Mouse (Mus musculus) midbrain, postnatal 0 days (tissue): Measurements from ENCODE around the gene Zfp945. TPM values are rescaled to one million over a fixed set of nuclear protein-coding genes. Genes with fewer than 3 reads are reported as not detected.
A peak's percentile ranks its signal among the peaks of the same experiment; 100 is the strongest.

ENCODE experiments used
- ATAC-seq: fragments of 200-750 bp; cut with Nextera tagmentation; 2 replicates; pipeline ENCODE4 v1.8.0; 2017; ENCODE audit warnings: moderate number of reproducible peaks, mild to moderate bottlenecking, moderate TSS enrichment, moderate library complexity; ENCODE audit not compliant: low FRiP score
- DNase-seq: peaks from one replicate; pipeline ENCODE4 v3.0.0-alpha.2; 2015; ENCODE audit warnings: low spot score
- H3K27ac ChIP-seq: fragments of 300-500 bp; sonication (generic); 2 replicates; pipeline ENCODE4 v1.5.1; 2014; ENCODE audit warnings: low read depth, mild to moderate bottlenecking, low read length, mixed read lengths
- H3K27me3 ChIP-seq: fragments of 300-500 bp; sonication (generic); 2 replicates; pipeline ENCODE4 v1.6.1; 2014; ENCODE audit warnings: low read length, control low read depth, mixed read lengths; ENCODE audit not compliant: insufficient read depth
- H3K36me3 ChIP-seq: fragments of 300-500 bp; sonication (generic); 2 replicates; pipeline ENCODE4 v1.6.1; 2014; ENCODE audit warnings: low read length, control low read depth, mixed read lengths; ENCODE audit not compliant: insufficient read depth
- H3K4me1 ChIP-seq: fragments of 300-500 bp; sonication (generic); 2 replicates; pipeline ENCODE4 v1.6.1; 2014; ENCODE audit warnings: mild to moderate bottlenecking, control low read depth, antibody characterized with exemption, low read length, mixed read lengths; ENCODE audit not compliant: insufficient read depth
- H3K4me2 ChIP-seq: fragments of 300-500 bp; sonication (generic); 2 replicates; pipeline ENCODE4 v1.6.1; 2014; ENCODE audit warnings: low read depth, mild to moderate bottlenecking, low read length, mixed read lengths; ENCODE audit not compliant: poor library complexity, severe bottlenecking
- H3K4me3 ChIP-seq: fragments of 300-500 bp; sonication (generic); 2 replicates; pipeline ENCODE4 v1.5.1; 2014; ENCODE audit warnings: low read depth, mild to moderate bottlenecking, low read length, moderate library complexity
- H3K9ac ChIP-seq: fragments of 300-500 bp; sonication (generic); replicated peaks from 2 replicates; pipeline ENCODE4 v1.6.1; 2014; ENCODE audit warnings: mild to moderate bottlenecking, low read length, moderate library complexity, mixed read lengths; ENCODE audit not compliant: poor library complexity, severe bottlenecking
- H3K9me3 ChIP-seq: fragments of 300-500 bp; sonication (generic); 2 replicates; pipeline ENCODE4 v1.6.1; 2016; ENCODE audit warnings: low read length, control low read depth
- CTCF ChIP-seq: IDR thresholded peaks from 2 replicates; pipeline ENCODE4 v1.5.1; 2016; ENCODE audit warnings: antibody characterized with exemption, mild to moderate bottlenecking
- WGBS: fragments of 180-500 bp; shearing (Covaris S2); extraction: QIAGEN DNeasy Blood & Tissue Kit; methylation state at CpG from one replicate; pipeline ENCODE4 v1.1.7; 2014; 5-methylcytosine and 5-hydroxymethylcytosine counted together
- polyA plus RNA-seq: library from polyadenylated mRNA; unstranded; fragments of >200 nt; fragmentation: Nextera tagmentation; extraction: Ambion mirVana; gene quantifications from 2 replicates; pipeline ENCODE4 v1.2.1, GENCODE M21; 2015
- total RNA-seq: library from RNA; depleted of rRNA; stranded (reverse); fragments of >200 nt; gene quantifications from 2 replicates; pipeline ENCODE4 v1.2.3, GENCODE M21; 2014; rRNA removed

The Zfp945 gene
- total and polyA plus RNA-seq, 2 experiments from 2014 or later: 13.9 to 16.0 TPM

- WGBS: 1% methylated on average over 10 of the region's 10 CpGs
These were observed 501 bp downstream of the Zfp945 start for GRCm38 (mm10) chr17:22866421-22866844.

GRCm38 (mm10) chr17:22821166-22821565 lies 45.8 kb downstream of the Zfp945 start:
- Histone ChIP-seq H3K27me3 (no peaks in the 10 kb centered on the region), H3K4me2 (no peak overlapping the region), H3K4me3 (no peak overlapping the region), H3K27ac (no peak overlapping the region), H3K36me3 (no peaks in the 10 kb centered on the region), H3K9me3 (no peaks in the 10 kb centered on the region), H3K9ac (no peak overlapping the region), H3K4me1 (no peaks in the 10 kb centered on the region)
- no peak for TF ChIP-seq CTCF
- WGBS: 75% methylated on average over 4 of the region's 4 CpGs
- ATAC-seq (no peak), DNase-seq (no peak)

More at GRCm38 (mm10) chr17:22866421-22866844, 501 bp downstream of the Zfp945 start:
- ATAC-seq: peak; percentile 59
- Histone ChIP-seq H3K36me3 (no peaks in the 10 kb centered on the region), H3K4me1 (peaks cover 6% of the 10 kb centered on the region), H3K4me3 (peak overlapping the region; percentile 83), H3K9ac (peak overlapping the region; percentile 69), H3K27me3 (no peaks in the 10 kb centered on the region), H3K4me2 (peak overlapping the region; percentile 63), H3K9me3 (no peaks in the 10 kb centered on the region), H3K27ac (peak overlapping the region; percentile 77)
- DNase-seq: no peak
- no peak for TF ChIP-seq CTCF

- H3K27me3 ChIP-seq: no peaks in the 10 kb centered on the region
- peak; percentile 36; the same call in 1 of the 2 replicates for ATAC-seq
- DNase-seq: no peak
- no peaks in the 10 kb centered on the region for H3K9me3 ChIP-seq
- H3K36me3 ChIP-seq: no peaks in the 10 kb centered on the region
- H3K4me1 ChIP-seq: no peaks in the 10 kb centered on the region
- H3K9ac ChIP-seq: peak overlapping the region; percentile 73
- peak overlapping the region; percentile 45 for H3K4me2 ChIP-seq
- TF ChIP-seq CTCF: no peak
- H3K27ac ChIP-seq: peak overlapping the region; percentile 80; the same call in 1 of the 2 replicates
- H3K4me3 ChIP-seq: peak overlapping the region; percentile 66
- WGBS: 51% methylated on average over 3 of the region's 3 CpGs
These were observed 48.7 kb downstream of the Zfp945 start for GRCm38 (mm10) chr17:22818199-22818595.

- H3K36me3 ChIP-seq: no peaks in the 10 kb centered on the region
- peak overlapping the region; percentile 73 for H3K9ac ChIP-seq
- H3K9me3 ChIP-seq: no peaks in the 10 kb centered on the region
- H3K4me1 ChIP-seq: no peaks in the 10 kb centered on the region
- DNase-seq: peak; percentile 96
- peak overlapping the region; percentile 66 for H3K4me3 ChIP-seq
- no peak for TF ChIP-seq CTCF
- no peaks in the 10 kb centered on the region for H3K27me3 ChIP-seq
- peak; percentile 95 for ATAC-seq
- peak overlapping the region; percentile 45 for H3K4me2 ChIP-seq
- peak overlapping the region; percentile 80 for H3K27ac ChIP-seq
- 1% methylated on average over 28 of the region's 28 CpGs for WGBS
These were observed 49.3 kb downstream of the Zfp945 start for GRCm38 (mm10) chr17:22817471-22818198.

- H3K36me3 ChIP-seq: 0 out of 2 replicates have a peak, but pooled peaks cover 4% of the 10 kb centered on the region
- H3K4me2 ChIP-seq: no peak overlapping the region
- no peak overlapping the region for H3K27ac ChIP-seq
- H3K9me3 ChIP-seq: peaks cover 20% of the 10 kb centered on the region
- H3K27me3 ChIP-seq: no peaks in the 10 kb centered on the region
- TF ChIP-seq CTCF: 0 out of 2 replicates have a peak, but pooled peaks have one; percentile 2
- no peak overlapping the region for H3K9ac ChIP-seq
- DNase-seq (no peak), ATAC-seq (no peak)
- WGBS: 73% methylated on average over 2 of the region's 2 CpGs
- no peaks in the 10 kb centered on the region for H3K4me1 ChIP-seq
- no peak overlapping the region for H3K4me3 ChIP-seq
These were observed 67.2 kb downstream of the Zfp945 start for GRCm38 (mm10) chr17:22799707-22800106.

Other genes starting within 250 kb of the Zfp945 start
- gene Vmn2r113, start 75.8 kb upstream of the Zfp945 start, total RNA-seq: not detected in 2 replicates
- gene Vmn2r113, start 75.8 kb upstream of the Zfp945 start, polyA plus RNA-seq: not detected in 2 replicates
- gene Vmn2r-ps130, start 194.0 kb upstream of the Zfp945 start, total RNA-seq: not detected in 2 replicates
- not detected in 2 replicates for gene Vmn2r-ps130, start 194.0 kb upstream of the Zfp945 start, polyA plus RNA-seq